Mouse (Mus musculus) CD4-positive helper T cell, adult 2 months (primary cell): Measurements from ENCODE around the gene Dedd2.

Source experiments
- DNase-seq: peaks from one replicate; pipeline ENCODE4 v3.0.0-alpha.2; 2012; ENCODE audit warnings: low read depth, missing footprints, low spot score

Gene Dedd2

DNA sequence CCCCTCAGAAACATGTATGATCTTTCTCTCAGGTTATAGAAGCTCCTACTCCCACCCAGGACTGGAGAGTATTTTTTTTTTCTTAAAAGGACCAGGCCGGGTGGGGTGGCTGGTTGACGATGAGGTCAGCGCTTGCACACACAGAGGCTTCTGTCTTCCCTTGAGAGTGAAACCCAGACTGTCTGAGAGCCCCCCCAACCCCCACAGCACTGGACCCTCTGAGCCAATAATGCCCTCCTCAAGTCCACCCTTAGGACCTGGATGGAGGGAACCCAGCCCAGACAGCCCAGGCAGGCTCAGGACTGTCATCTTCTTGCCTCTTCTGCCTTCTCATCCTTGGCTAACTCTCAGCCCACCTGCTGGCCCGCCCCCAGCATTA is 26.3 kb upstream of the Dedd2 start:
- no peak for DNase-seq

GRCm38 (mm10) chr7:25246079-25246758 is 25.8 kb upstream of the Dedd2 start:
- DNase-seq = no peak

- no peak for DNase-seq
These were observed 24.4 kb upstream of the Dedd2 start for GRCm38 (mm10) chr7:25244562-25245369.

DNA sequence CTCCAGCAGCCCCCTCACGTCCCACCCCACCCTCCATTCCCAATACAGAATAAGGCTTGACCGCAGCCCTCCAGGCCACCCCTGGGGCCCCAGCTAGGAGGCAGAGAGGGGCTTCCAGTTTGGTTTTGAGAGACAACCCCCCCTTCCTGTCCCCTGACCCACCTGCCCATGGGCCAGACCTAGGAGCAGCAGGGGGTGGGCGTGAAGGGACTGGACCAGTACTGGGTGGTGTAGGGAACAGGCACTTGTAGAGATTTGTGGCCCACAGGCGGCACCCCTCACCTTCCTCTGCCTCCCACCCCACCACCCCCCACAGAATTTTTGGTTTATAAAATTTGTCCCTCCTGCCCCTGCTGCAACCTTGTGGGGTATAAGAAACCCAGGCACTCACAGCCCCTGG is 22.9 kb upstream of the Dedd2 start:
- DNase-seq = no peak

- DNase-seq = no peak
These were observed 20.6 kb upstream of the Dedd2 start for GRCm38 (mm10) chr7:25241062-25241461.

- DNase-seq = no peak
These were observed 20.2 kb upstream of the Dedd2 start for GRCm38 (mm10) chr7:25240631-25241030.

- peak; percentile 94 for DNase-seq
These were observed 18.6 kb upstream of the Dedd2 start for GRCm38 (mm10) chr7:25238829-25239623.

DNA sequence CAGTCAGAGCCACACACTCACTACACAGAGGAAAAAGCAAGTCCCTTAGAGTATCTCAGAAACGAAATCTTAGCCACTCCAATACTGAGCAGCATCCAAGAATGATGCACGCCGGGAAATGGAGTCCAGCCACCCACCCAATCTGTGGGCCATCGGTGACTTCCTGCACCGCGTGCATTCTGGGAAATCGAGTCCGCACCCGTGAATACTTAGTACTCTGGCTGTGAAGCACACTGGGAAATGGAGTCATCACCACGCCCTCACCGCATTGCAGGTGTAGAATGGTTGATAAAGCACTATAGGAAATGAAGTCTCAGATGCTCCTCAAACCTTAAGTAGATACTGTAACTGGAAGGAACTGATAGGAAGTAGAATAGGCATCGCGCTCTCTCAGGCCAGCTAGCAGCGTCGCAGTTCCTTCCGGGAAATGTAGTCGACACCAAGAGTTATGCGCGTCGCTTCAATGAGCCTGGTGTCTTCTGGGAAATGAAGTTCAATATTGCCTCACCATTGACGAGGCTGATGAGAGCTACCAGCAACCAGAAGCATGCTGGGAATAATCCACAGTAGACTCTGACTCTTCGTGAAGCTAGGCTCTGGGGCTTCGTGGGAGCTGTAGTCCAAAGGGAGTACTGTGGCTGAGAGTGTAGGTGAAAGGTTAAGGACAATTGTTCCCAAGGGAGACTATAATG is 17.7 kb upstream of the Dedd2 start:
- peak; percentile 97 for DNase-seq

DNA sequence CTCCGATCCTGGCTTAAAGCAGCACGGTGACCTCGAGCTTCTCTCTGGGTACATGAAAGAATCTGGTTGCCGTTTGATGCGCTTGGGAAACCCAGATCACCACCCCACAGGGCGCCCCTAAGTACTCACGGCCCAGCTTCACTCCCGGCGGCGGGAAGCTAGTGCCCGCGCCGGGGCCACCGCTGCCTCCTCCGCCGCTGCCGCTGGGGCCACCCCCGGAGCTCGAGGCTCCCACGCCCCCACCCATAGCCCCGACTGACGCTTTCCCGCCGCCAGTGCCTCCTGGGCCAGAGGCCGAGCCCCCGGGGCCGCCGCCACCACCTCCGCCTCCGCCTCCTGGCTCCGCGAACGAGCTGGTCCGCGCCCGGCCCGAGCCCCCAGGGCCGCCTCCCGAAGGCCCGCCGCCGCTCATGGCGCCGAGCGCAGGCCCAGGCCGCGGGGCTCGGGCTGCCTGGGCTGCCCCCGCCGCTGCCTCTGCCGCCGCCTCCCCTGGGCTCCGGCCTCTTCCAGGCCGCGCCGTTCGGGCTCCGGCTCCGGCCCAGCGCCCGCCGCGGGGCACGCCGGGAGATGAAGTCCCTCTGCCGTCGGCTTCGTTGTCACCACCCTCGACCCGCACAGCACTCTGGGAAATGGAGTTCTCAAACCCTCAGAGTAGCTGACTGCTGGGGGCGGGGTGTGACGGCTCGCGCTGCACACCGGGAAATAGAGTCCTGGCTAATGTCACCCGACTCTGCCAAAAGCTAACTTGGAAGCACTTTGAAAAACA is 17.0 kb upstream of the Dedd2 start, which contains the start of gene Gsk3a:
Gene Gsk3a (minus strand): TSS at position 603 of the 766 bp plus-strand sequence.
- peak; percentile 97 for DNase-seq

- DNase-seq = no peak
These were observed 15.1 kb upstream of the Dedd2 start for GRCm38 (mm10) chr7:25235526-25235925.

GRCm38 (mm10) chr7:25233061-25233460 is 12.6 kb upstream of the Dedd2 start:
- DNase-seq = peak; percentile 37

- no peak for DNase-seq
These were observed 11.8 kb upstream of the Dedd2 start for GRCm38 (mm10) chr7:25232101-25232648.

GRCm38 (mm10) chr7:25230690-25231285 is 10.4 kb upstream of the Dedd2 start:
- DNase-seq = no peak

DNA sequence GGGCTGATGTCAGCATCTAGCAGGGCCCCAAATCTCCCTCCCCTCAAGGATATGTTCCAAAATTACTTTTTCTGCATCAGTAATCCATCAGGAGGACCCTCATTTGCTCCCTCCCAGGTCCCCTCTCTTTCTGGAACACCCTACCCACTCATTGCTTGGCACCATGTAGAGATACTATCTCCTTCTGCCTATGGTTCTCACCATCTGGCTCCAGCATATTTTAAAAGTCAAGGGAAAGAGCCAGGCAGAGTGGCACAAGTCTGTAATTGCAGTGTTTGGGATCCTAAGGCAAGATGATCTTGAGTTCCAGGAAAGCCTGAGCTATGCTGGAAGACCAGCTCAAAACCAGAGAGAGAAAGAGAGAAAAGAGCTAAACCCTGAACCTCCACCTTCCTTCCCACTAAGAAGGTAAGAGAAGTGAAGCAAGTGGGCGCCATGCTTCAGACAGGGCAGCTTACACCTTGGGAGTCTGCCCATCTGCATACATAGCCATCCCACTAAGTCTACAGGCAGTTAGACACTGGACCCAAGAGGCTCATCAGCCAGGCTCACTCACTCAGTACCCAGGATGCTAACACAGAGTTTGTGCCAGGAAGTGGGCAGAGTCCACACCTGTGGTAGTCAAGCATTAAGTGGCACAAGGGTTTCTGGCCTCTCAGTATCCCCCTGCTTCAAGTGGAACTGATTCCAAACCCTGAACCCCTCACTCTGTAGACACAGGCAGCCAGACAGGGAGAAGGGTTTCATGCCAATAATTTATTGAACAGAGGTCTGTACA is 7.3 kb upstream of the Dedd2 start:
- DNase-seq = no peak

GRCm38 (mm10) chr7:25222275-25222967 is 2.0 kb upstream of the Dedd2 start:
- DNase-seq = no peak

GRCm38 (mm10) chr7:25221102-25221883 is 878 bp upstream of the Dedd2 start, which contains the start of gene Zfp526:
TSS of gene Zfp526 (plus strand) at chr7:25221425.
- DNase-seq = peak; percentile 98

DNA sequence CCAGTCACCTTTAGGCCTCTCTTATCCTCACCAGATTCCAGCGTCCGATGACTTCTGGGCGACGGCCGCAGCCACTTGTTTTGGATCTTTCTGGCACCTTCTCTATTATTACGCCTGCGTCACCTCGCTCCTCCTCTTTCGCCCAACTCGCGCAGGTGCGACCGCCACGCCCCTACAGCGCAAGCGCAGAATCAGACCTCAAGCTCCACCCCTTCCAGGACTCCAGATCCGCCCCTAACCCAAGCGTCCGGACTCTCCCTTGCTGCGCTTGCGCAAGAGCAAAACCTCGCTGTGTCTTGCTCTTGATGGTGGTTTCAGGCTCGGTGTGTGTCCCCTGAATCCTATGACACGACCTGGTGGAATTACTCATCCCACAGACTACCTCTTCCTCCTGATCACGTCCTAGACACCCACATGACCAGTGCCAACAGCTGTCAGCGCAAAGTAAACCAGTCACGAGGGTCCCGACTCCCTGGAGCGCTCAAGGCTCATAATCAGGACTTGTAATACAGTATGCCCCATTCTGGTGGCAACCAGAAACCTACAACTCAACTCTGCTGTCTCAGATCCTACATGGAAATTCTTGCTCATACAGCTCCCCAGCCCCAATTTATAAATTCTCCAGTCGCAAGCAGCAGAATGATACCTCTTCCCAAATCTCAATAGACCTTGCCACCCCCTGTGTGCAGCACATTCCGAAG is 509 bp downstream of the Dedd2 start:
- peak; percentile 98 for DNase-seq
